Mouse (Mus musculus) midbrain, embryonic 13.5 days (tissue): ENCODE data around the gene BC030870. TPM values are rescaled to one million over a fixed set of nuclear protein-coding genes. Genes with fewer than 3 reads are reported as not detected.
"Not testable (repeated sequence)": the region's sequence is repeated elsewhere in the genome, so short reads cannot be mapped to it uniquely, and the experiment has no call there.

ENCODE experiments used
- ATAC-seq: fragments of 200-750 bp; cut with Nextera tagmentation; 2 replicates; pipeline ENCODE4 v1.8.0; 2017; ENCODE audit warnings: mild to moderate bottlenecking, moderate TSS enrichment, moderate library complexity
- H3K27ac ChIP-seq: fragments of 300-500 bp; sonication (generic); 2 replicates; pipeline ENCODE4 v1.5.1; 2015; ENCODE audit warnings: inconsistent platforms, mild to moderate bottlenecking, moderate library complexity
- H3K27me3 ChIP-seq: fragments of 300-500 bp; sonication (generic); 2 replicates; pipeline ENCODE4 v1.6.1; 2015; ENCODE audit warnings: mild to moderate bottlenecking, inconsistent platforms
- H3K36me3 ChIP-seq: fragments of 300-500 bp; sonication (generic); 2 replicates; pipeline ENCODE4 v1.6.1; 2015; ENCODE audit warnings: mild to moderate bottlenecking, inconsistent platforms
- H3K4me1 ChIP-seq: fragments of 300-500 bp; sonication (generic); replicated peaks from 2 replicates; pipeline ENCODE4 v1.6.1; 2015; ENCODE audit warnings: inconsistent platforms
- H3K4me2 ChIP-seq: fragments of 300-500 bp; sonication (generic); replicated peaks from 2 replicates; pipeline ENCODE4 v1.6.1; 2015; ENCODE audit warnings: moderate library complexity, mild to moderate bottlenecking, inconsistent platforms
- H3K4me3 ChIP-seq: fragments of 300-500 bp; sonication (generic); replicated peaks from 2 replicates; pipeline ENCODE4 v1.5.1; 2015; ENCODE audit warnings: mild to moderate bottlenecking, inconsistent platforms
- H3K9ac ChIP-seq: fragments of 300-500 bp; sonication (generic); replicated peaks from 2 replicates; pipeline ENCODE4 v1.6.1; 2015; ENCODE audit warnings: mild to moderate bottlenecking, inconsistent platforms
- H3K9me3 ChIP-seq: fragments of 300-500 bp; sonication (generic); 2 replicates; pipeline ENCODE4 v1.6.1; 2016; ENCODE audit warnings: mild to moderate bottlenecking, inconsistent platforms
- WGBS: fragments of 180-500 bp; shearing (Covaris S2); methylation state at CpG from one replicate; pipeline ENCODE4 v1.1.7; 2015; 5-methylcytosine and 5-hydroxymethylcytosine counted together
- polyA plus RNA-seq: library from polyadenylated mRNA; unstranded; fragments of >200 nt; fragmentation: Nextera tagmentation; extraction: Ambion mirVana; gene quantifications from 2 replicates; pipeline ENCODE4 v1.2.1, GENCODE M21; 2015

BC030870 gene
- not detected in 2 replicates for polyA plus RNA-seq

- 87% methylated on average over 15 of the region's 15 CpGs for WGBS
- Histone ChIP-seq H3K4me2 (no peak within 1 kb of the TSS), H3K9ac (no peak within 1 kb of the TSS)
Observed at GRCm38 (mm10) chr8:65129199-65129788, at the start of gene BC030870. Gene BC030870 (minus strand): TSS chr8:65129563.

DNA sequence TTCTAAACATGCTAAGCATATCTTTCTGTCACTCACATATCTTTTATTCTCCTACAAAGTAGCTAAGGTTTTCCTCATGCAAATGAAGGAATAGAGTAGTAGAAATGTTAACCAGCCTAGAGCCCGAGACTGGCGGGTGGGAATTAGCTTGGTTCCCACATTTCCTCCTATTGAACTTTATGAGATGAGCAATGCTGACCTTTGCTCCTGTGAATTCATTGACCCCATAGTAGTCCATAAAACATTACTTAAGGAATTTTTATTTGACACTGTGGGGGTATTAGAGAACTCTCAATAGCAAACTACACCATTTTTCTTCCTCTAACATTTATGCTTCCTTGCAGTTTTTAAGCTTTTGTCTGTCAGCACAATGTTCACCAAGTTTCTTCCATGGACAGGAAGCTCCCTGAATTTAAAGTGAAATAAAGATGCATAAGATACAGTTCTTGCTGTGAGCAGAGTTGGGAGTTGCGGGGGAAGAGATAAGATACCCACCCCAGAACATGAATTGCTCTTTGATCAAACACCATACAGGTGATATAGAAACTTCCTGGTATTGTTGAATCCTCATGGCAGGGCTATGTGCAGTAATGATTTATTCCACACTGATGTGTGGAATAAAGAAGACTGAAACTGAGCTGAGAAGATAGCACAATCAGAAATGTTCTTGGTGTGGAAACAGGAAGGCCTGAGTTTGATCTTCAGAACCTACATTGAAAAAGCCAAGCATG is 45.5 kb upstream of the BC030870 start:
- H3K4me3 ChIP-seq = no peak overlapping the region
- no peak overlapping the region for H3K4me2 ChIP-seq
- no peaks in the 10 kb centered on the region for H3K36me3 ChIP-seq
- H3K9me3 ChIP-seq = no peaks in the 10 kb centered on the region
- no peak overlapping the region for H3K9ac ChIP-seq
- H3K27ac ChIP-seq = no peak overlapping the region
- ATAC-seq = no peak
- 78% methylated on average over 3 of the region's 3 CpGs for WGBS
- no peaks in the 10 kb centered on the region for H3K27me3 ChIP-seq
- no peaks in the 10 kb centered on the region for H3K4me1 ChIP-seq

More at GRCm38 (mm10) chr8:65129199-65129788, at the start of gene BC030870:
- Histone ChIP-seq H3K36me3 (no peaks in the 10 kb centered on the region), H3K4me3 (no peak within 1 kb of the TSS), H3K27me3 (no peaks in the 10 kb centered on the region), H3K4me1 (no peaks in the 10 kb centered on the region), H3K27ac (no peak within 1 kb of the TSS), H3K9me3 (no peaks in the 10 kb centered on the region)
- ATAC-seq = no peak

- H3K4me1 ChIP-seq = no peaks in the 10 kb centered on the region
- H3K36me3 ChIP-seq = no peaks in the 10 kb centered on the region
- H3K27ac ChIP-seq = no peak overlapping the region
- no peak for ATAC-seq
- no peaks in the 10 kb centered on the region for H3K9me3 ChIP-seq
- no peaks in the 10 kb centered on the region for H3K27me3 ChIP-seq
- H3K4me3 ChIP-seq = no peak overlapping the region
- 84% methylated on average over 3 of the region's 3 CpGs for WGBS
- H3K9ac ChIP-seq = no peak overlapping the region
- no peak overlapping the region for H3K4me2 ChIP-seq
Observed at GRCm38 (mm10) chr8:65169184-65169583, 39.8 kb upstream of the BC030870 start.

DNA sequence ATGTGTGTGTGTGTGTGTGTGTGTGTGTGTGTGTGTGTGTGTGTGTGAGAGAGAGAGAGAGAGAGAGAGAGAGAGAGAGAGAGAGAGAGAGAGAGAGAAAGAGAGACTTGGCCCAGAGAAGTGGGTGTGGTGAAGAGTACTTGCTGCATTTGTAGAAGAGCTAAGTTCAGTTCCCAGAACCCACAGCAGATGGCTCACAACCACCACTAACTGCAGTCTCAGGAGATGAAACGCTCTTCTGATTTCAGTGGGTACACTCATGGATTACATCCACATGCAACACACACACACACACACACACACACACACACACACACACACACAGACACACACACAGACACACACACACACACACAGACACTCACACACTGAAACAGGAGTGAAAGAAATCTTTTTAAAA is 31.3 kb upstream of the BC030870 start:
- 40% methylated on average over 1 of the region's 1 CpGs for WGBS
- not testable (repeated sequence) for H3K9me3 ChIP-seq, ATAC-seq, H3K36me3 ChIP-seq, H3K4me3 ChIP-seq, H3K4me1 ChIP-seq, H3K27me3 ChIP-seq, H3K9ac ChIP-seq, H3K27ac ChIP-seq, H3K4me2 ChIP-seq

GRCm38 (mm10) chr8:65159096-65159748 is 29.9 kb upstream of the BC030870 start:
- Histone ChIP-seq H3K4me3 (no peak overlapping the region), H3K9me3 (no peaks in the 10 kb centered on the region), H3K4me2 (no peak overlapping the region), H3K27ac (no peak overlapping the region), H3K27me3 (no peaks in the 10 kb centered on the region), H3K4me1 (no peaks in the 10 kb centered on the region), H3K36me3 (no peaks in the 10 kb centered on the region), H3K9ac (no peak overlapping the region)
- ATAC-seq = no peak
- 64% methylated on average over 14 of the region's 14 CpGs for whole genome bisulfite sequencing

DNA sequence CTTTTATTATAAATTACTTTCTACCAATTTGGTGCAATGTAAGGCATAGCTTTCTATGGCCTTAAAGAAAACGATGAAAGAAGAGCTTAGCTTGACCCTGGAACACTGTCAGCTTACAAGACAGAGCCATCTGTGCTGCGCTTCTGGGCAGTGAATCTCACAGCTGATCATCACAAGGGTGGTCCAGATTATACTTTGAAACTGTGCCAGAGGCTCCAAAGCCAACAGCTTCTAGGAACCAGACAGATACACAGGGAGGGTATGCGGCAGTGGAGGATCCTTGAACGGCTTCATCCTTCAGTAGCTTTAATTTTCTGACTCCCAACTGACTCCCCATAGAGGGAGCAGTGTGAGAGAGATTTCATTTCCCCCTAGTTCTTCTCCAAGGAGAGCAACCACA is 28.5 kb upstream of the BC030870 start:
- no peak overlapping the region for H3K27ac ChIP-seq
- no peak overlapping the region for H3K4me3 ChIP-seq
- ATAC-seq = 0 out of 2 replicates have a peak, but pooled peaks have one; percentile 24
- H3K4me1 ChIP-seq = no peaks in the 10 kb centered on the region
- WGBS = 88% methylated on average over 4 of the region's 4 CpGs
- H3K9ac ChIP-seq = no peak overlapping the region
- H3K27me3 ChIP-seq = no peaks in the 10 kb centered on the region
- H3K4me2 ChIP-seq = no peak overlapping the region
- no peaks in the 10 kb centered on the region for H3K36me3 ChIP-seq
- H3K9me3 ChIP-seq = no peaks in the 10 kb centered on the region

DNA sequence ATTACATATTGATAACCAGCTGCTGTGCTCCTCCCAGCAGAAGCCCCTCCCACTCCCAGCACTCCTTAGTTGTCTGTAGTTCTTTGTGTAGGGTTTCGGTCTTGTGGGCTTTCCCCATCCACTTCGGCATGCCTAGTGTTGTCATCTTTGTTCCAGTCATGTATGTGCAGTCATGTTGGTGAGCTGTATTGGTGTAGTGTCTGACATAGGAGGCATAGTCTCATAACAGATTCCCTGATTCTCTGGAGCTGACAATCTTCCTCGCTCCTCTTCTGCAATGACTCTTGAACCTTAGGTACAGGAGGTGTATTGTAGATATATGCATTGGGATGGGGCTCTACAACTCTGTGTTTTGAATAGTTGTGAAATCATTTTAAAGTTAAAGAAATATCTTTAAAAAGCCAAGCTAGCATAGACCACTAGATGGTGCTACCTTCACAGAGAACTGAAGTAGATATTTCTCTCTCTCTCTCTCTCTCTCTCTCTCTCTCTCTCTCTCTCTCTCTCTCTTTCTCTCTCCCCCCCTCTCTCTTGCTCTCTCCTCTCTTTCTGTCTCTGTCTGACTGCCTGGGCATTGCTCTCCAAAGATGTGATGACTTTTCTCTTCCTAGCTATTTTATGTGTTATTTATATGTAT is 9.6 kb upstream of the BC030870 start:
- Histone ChIP-seq H3K4me2 (no peak overlapping the region), H3K27me3 (no peaks in the 10 kb centered on the region), H3K9ac (no peak overlapping the region), H3K36me3 (no peaks in the 10 kb centered on the region), H3K9me3 (no peaks in the 10 kb centered on the region), H3K27ac (no peak overlapping the region), H3K4me3 (no peak overlapping the region), H3K4me1 (no peaks in the 10 kb centered on the region)
- WGBS = 64% methylated on average over 3 of the region's 3 CpGs
- 0 out of 2 replicates have a peak, but pooled peaks have one; percentile 20 for ATAC-seq

DNA sequence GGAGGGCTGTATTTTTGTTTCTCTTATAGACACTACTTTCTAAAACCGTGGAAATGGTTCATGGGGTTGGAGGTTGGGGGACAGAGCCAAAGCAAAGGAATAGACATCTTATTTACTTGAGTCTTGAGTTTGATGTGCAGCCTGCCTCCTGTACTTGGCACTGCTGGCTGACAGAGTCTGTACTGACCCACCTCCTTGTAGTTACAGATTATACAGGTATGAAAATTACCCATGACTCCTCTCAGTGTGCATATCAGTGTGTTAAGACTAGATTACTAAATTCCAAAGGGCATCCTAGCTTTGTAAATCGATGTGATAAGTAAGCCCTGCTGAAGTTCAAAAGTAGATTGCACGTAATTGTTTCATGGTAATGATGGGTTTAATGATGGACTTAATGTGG is 2.9 kb downstream of the BC030870 start:
- Histone ChIP-seq H3K4me3 (no peak overlapping the region), H3K27ac (no peak overlapping the region), H3K9me3 (no peaks in the 10 kb centered on the region), H3K36me3 (no peaks in the 10 kb centered on the region), H3K9ac (no peak overlapping the region), H3K4me1 (no peaks in the 10 kb centered on the region), H3K4me2 (no peak overlapping the region), H3K27me3 (no peaks in the 10 kb centered on the region)
- 80% methylated on average over 3 of the region's 3 CpGs for WGBS
- no peak for ATAC-seq

- H3K4me3 ChIP-seq = no peak overlapping the region
- H3K4me2 ChIP-seq = no peak overlapping the region
- WGBS = 83% methylated on average over 1 of the region's 1 CpGs
- ATAC-seq = no peak
- H3K4me1 ChIP-seq = no peaks in the 10 kb centered on the region
- H3K9me3 ChIP-seq = no peaks in the 10 kb centered on the region
- no peaks in the 10 kb centered on the region for H3K36me3 ChIP-seq
- no peak overlapping the region for H3K9ac ChIP-seq
- H3K27me3 ChIP-seq = no peaks in the 10 kb centered on the region
- no peak overlapping the region for H3K27ac ChIP-seq
Observed at GRCm38 (mm10) chr8:65126014-65126413, 3.3 kb downstream of the BC030870 start.

- 84% methylated on average over 6 of the region's 6 CpGs for WGBS
- Histone ChIP-seq H3K27me3 (no peaks in the 10 kb centered on the region), H3K4me2 (no peak overlapping the region), H3K9me3 (no peaks in the 10 kb centered on the region), H3K4me1 (no peaks in the 10 kb centered on the region), H3K36me3 (no peaks in the 10 kb centered on the region), H3K27ac (no peak overlapping the region), H3K4me3 (no peak overlapping the region), H3K9ac (no peak overlapping the region)
- no peak for ATAC-seq
Observed at GRCm38 (mm10) chr8:65112092-65112491, 17.3 kb downstream of the BC030870 start.

DNA sequence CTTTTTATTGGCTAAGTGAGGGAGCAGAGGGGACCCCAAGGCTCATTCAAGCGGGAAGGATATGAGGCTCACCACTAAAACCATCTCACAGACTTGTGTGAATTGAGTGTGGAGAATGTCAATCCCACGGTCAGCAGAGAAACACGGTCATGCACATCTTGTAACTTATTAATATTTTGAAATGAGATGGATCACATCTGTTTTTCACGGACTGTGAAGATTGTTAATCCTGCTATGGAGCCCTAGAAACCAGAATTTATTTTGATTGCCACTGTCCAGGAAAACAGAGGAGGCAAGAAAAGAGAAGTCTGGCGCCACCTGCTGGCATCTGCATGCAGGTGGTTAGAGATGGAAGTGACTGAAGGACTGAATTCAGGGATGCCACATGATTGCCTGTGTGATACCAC is 19.1 kb downstream of the BC030870 start:
- Histone ChIP-seq H3K36me3 (no peaks in the 10 kb centered on the region), H3K9ac (no peak overlapping the region), H3K4me1 (no peaks in the 10 kb centered on the region), H3K27me3 (no peaks in the 10 kb centered on the region), H3K27ac (no peak overlapping the region), H3K4me2 (no peak overlapping the region), H3K4me3 (no peak overlapping the region), H3K9me3 (no peaks in the 10 kb centered on the region)
- 40% methylated on average over 5 of the region's 5 CpGs for WGBS
- ATAC-seq = peak; percentile 82

DNA sequence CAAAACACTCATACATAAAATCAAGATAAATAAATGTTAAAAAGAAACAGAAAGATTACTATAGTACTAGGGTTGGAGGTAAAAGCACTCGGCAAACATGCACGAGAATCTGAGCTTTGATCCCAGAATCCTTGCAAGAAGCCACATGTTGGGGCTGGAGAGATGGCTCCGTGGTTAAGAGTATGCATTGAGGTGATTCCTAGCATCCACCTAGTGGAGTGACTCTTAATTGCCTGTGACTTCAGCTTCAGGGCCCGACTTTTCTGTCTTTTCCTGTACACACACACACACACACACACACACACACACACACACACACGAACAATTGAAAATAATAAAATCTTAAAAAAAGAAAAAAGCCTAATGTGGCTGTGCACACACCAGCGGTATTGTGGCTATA is 20.4 kb downstream of the BC030870 start:
- H3K4me1 ChIP-seq = no peaks in the 10 kb centered on the region
- no peaks in the 10 kb centered on the region for H3K36me3 ChIP-seq
- no peak overlapping the region for H3K4me3 ChIP-seq
- no peak overlapping the region for H3K9ac ChIP-seq
- H3K9me3 ChIP-seq = no peaks in the 10 kb centered on the region
- H3K4me2 ChIP-seq = no peak overlapping the region
- 81% methylated on average over 6 of the region's 6 CpGs for WGBS
- no peak overlapping the region for H3K27ac ChIP-seq
- no peak for ATAC-seq
- H3K27me3 ChIP-seq = no peaks in the 10 kb centered on the region
